Mouse (Mus musculus) forebrain, embryonic 16.5 days (tissue): ENCODE results near the gene Scgb2b17. TPM values are rescaled to one million over a fixed set of nuclear protein-coding genes. Genes with fewer than 3 reads are reported as not detected.
"Not testable (repeated sequence)": the region's sequence is repeated elsewhere in the genome, so short reads cannot be mapped to it uniquely, and the experiment has no call there.

Experiments
- ATAC-seq: fragments of 200-750 bp; cut with Nextera tagmentation; 2 replicates; pipeline ENCODE4 v1.8.0; 2017; ENCODE audit warnings: mild to moderate bottlenecking, moderate library complexity
- H3K27ac ChIP-seq: fragments of 300-500 bp; sonication (generic); 2 replicates; pipeline ENCODE4 v1.5.1; 2014; ENCODE audit warnings: low read length, control low read depth
- H3K27me3 ChIP-seq: fragments of 300-500 bp; sonication (generic); replicated peaks from 2 replicates; pipeline ENCODE4 v1.6.1; 2014; ENCODE audit warnings: low read length; ENCODE audit not compliant: control insufficient read depth, insufficient read depth
- H3K36me3 ChIP-seq: fragments of 300-500 bp; sonication (generic); 2 replicates; pipeline ENCODE4 v1.6.1; 2014; ENCODE audit not compliant: control insufficient read depth, insufficient read depth
- H3K4me1 ChIP-seq: fragments of 300-500 bp; sonication (generic); replicated peaks from 2 replicates; pipeline ENCODE4 v1.6.1; 2014; ENCODE audit warnings: low read length; ENCODE audit not compliant: control insufficient read depth, insufficient read depth
- H3K4me2 ChIP-seq: fragments of 300-500 bp; sonication (generic); 2 replicates; pipeline ENCODE4 v1.6.1; 2014; ENCODE audit warnings: mild to moderate bottlenecking, low read length, control low read depth
- H3K4me3 ChIP-seq: fragments of 300-500 bp; sonication (generic); replicated peaks from 2 replicates; pipeline ENCODE4 v1.5.1; 2014; ENCODE audit warnings: mild to moderate bottlenecking, low read length, control low read depth
- H3K9ac ChIP-seq: fragments of 300-500 bp; sonication (generic); replicated peaks from 2 replicates; pipeline ENCODE4 v1.6.1; 2014; ENCODE audit warnings: low read depth, low read length, control low read depth
- H3K9me3 ChIP-seq: fragments of 300-500 bp; sonication (generic); 2 replicates; pipeline ENCODE4 v1.6.1; 2016; ENCODE audit warnings: low read length; ENCODE audit not compliant: control insufficient read depth
- polyA plus RNA-seq: library from polyadenylated mRNA; unstranded; fragments of >200 nt; fragmentation: Nextera tagmentation; extraction: Ambion mirVana; gene quantifications from 2 replicates; pipeline ENCODE4 v1.2.1, GENCODE M21; 2015

Gene Scgb2b17
- polyA plus RNA-seq: not detected in 2 replicates

DNA sequence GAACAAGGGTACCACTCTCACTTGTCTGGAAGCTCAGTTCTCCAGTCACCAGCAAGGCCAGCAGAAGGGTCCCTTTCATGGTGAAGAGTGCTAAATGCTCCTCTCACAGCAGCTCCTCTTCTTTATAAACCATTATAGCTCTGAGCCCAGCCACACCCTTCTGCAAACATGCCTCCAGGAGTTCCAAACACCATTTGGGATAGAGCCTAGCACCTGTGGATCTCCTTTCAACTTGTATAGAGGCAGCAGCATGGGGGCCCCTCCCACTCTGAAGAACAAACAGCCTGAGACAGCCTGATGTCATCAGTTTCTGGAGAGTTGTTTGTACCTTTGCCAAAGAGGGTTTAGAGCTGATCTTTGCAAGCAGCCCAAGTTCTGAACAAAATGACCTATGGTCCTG is at the start of gene Scgb2b17:
Scgb2b17 (minus strand) TSS at position 101 of the 400 bp plus-strand sequence.
- not testable (repeated sequence) for ATAC-seq, H3K27me3 ChIP-seq, H3K9ac ChIP-seq, H3K36me3 ChIP-seq, H3K4me1 ChIP-seq, H3K9me3 ChIP-seq, H3K27ac ChIP-seq, H3K4me2 ChIP-seq, H3K4me3 ChIP-seq

DNA sequence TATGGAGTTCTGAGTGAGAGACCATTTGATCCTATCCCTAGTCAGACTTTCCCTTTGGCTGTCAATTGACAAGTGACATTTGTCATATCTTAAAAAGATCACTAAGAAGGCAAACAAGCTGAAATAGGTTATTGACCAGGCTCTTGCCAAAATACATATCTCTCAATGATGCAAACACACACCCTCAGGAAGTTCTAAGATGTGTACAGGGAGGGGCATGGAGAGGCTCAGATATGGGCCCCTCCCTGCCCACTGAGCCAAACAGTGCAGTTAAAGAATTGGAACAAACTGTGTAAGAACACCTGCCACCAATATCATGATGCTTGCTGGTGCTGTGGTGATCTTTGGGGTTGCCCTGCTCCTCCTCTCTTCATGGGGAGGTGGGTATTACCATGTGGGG is 6.8 kb upstream of the Scgb2b17 start, which contains the start of gene Scgb1b17:
Scgb1b17 (plus strand) TSS at position 301 of the 400 bp plus-strand sequence.
- H3K4me2 ChIP-seq, H3K4me1 ChIP-seq, H3K27ac ChIP-seq, H3K9ac ChIP-seq, ATAC-seq, H3K4me3 ChIP-seq, H3K36me3 ChIP-seq, H3K27me3 ChIP-seq, H3K9me3 ChIP-seq: not testable (repeated sequence)

Other genes starting within 250 kb of the Scgb2b17 start
- gene Scgb2b15, start 226.9 kb downstream of the Scgb2b17 start, polyA plus RNA-seq: not detected in 2 replicates
- not detected in 2 replicates for gene Scgb1b15, start 220.0 kb downstream of the Scgb2b17 start, polyA plus RNA-seq
- not detected in 2 replicates for gene Scgb1b17, start 6.9 kb upstream of the Scgb2b17 start, polyA plus RNA-seq
- gene Scgb2b18, start 117.3 kb upstream of the Scgb2b17 start, polyA plus RNA-seq: not detected in 2 replicates
- gene Scgb1b18, start 129.0 kb upstream of the Scgb2b17 start, polyA plus RNA-seq: not detected in 2 replicates
- gene Scgb2b19, start 223.8 kb upstream of the Scgb2b17 start, polyA plus RNA-seq: not detected in 2 replicates
- not detected in 2 replicates for gene Scgb1b19, start 230.7 kb upstream of the Scgb2b17 start, polyA plus RNA-seq